Mouse (Mus musculus): ENCODE measurements around the gene St6galnac5. TPM values are rescaled to one million over a fixed set of nuclear protein-coding genes. Genes with fewer than 3 reads are reported as not detected.

The St6galnac5 gene
- polyA plus RNA-seq (2015; fragmentation: Nextera tagmentation; extraction: Ambion mirVana), result 18.5 and 23.1 TPM in 2 replicates

DNA sequence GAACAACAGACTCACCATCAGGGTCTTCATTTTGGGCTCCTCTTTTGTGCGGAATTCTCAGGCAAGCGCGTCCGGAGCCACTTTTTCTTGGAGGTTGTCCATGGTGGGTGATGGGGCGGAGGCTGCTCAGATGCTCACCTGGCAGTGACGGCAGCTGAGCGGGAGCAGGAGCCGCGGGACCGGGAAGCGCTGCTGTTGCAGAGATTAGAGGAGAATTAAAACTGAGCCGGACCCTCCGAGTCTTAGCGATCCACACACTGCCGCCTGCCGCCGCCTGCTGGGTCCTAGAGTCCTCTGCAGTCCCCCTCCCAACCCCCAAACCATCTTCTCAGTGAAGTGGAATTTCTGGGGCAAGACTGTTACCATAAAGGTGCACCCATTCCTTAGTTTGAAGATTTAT, at the start of gene St6galnac5:
Gene St6galnac5, minus strand, starts transcription at position 259 of the 400 bp plus-strand sequence.
- H3K27ac ChIP-seq (ENCODE audit: low read length), result no peak within 1 kb of the TSS; the same call in 1 of the 2 replicates
- peak within 1 kb of the TSS; percentile 94 for H3K4me2 ChIP-seq (ENCODE audit: low read length)
- no peaks in the 10 kb centered on the region for H3K36me3 ChIP-seq (ENCODE audit: control insufficient read depth, insufficient read depth)
- ATAC-seq, result peak; percentile 78
- WGBS, result under 1% methylated on average over 17 of the region's 17 CpGs
- H3K27me3 ChIP-seq (replicated peaks; ENCODE audit: control insufficient read depth, insufficient read depth, low read length), result peaks cover 4% of the 10 kb centered on the region
- peaks cover 26% of the 10 kb centered on the region for H3K4me1 ChIP-seq (replicated peaks; ENCODE audit: control insufficient read depth, insufficient read depth, low read length)
- peak within 1 kb of the TSS; percentile 62 for H3K9ac ChIP-seq (replicated peaks; ENCODE audit: low read depth, low read length)
- peak within 1 kb of the TSS; percentile 59 for H3K4me3 ChIP-seq (replicated peaks; ENCODE audit: low read length)
- no peaks in the 10 kb centered on the region for H3K9me3 ChIP-seq (ENCODE audit: control insufficient read depth, low read length)

GRCm38 (mm10) chr3:153030756-153031155, 48.7 kb upstream of the St6galnac5 start:
- H3K4me3 ChIP-seq (replicated peaks; ENCODE audit: low read length), result no peak overlapping the region
- H3K9ac ChIP-seq (replicated peaks; ENCODE audit: low read depth, low read length), result no peak overlapping the region
- no peaks in the 10 kb centered on the region for H3K27me3 ChIP-seq (replicated peaks; ENCODE audit: control insufficient read depth, insufficient read depth, low read length)
- H3K36me3 ChIP-seq (ENCODE audit: control insufficient read depth, insufficient read depth), result no peaks in the 10 kb centered on the region
- no peaks in the 10 kb centered on the region for H3K9me3 ChIP-seq (ENCODE audit: control insufficient read depth, low read length)
- no peaks in the 10 kb centered on the region for H3K4me1 ChIP-seq (replicated peaks; ENCODE audit: control insufficient read depth, insufficient read depth, low read length)
- ATAC-seq, result no peak
- no peak overlapping the region for H3K4me2 ChIP-seq (ENCODE audit: low read length)
- WGBS, result 93% methylated on average over 5 of the region's 5 CpGs
- H3K27ac ChIP-seq (ENCODE audit: low read length), result no peak overlapping the region

- 56% methylated on average over 11 of the region's 11 CpGs for WGBS
- Histone ChIP-seq H3K27me3 (replicated peaks; ENCODE audit: control insufficient read depth, insufficient read depth, low read length) (no peaks in the 10 kb centered on the region), H3K36me3 (ENCODE audit: control insufficient read depth, insufficient read depth) (no peaks in the 10 kb centered on the region), H3K4me3 (replicated peaks; ENCODE audit: low read length) (no peak overlapping the region), H3K27ac (ENCODE audit: low read length) (no peak overlapping the region), H3K4me2 (ENCODE audit: low read length) (no peak overlapping the region), H3K9ac (replicated peaks; ENCODE audit: low read depth, low read length) (no peak overlapping the region), H3K9me3 (ENCODE audit: control insufficient read depth, low read length) (no peaks in the 10 kb centered on the region), H3K4me1 (replicated peaks; ENCODE audit: control insufficient read depth, insufficient read depth, low read length) (0 out of 2 replicates have a peak, but pooled peaks cover 2% of the 10 kb centered on the region)
- ATAC-seq, result peak; percentile 31; the same call in 1 of the 2 replicates
Observed at GRCm38 (mm10) chr3:153024016-153024415, 42.0 kb upstream of the St6galnac5 start.

DNA sequence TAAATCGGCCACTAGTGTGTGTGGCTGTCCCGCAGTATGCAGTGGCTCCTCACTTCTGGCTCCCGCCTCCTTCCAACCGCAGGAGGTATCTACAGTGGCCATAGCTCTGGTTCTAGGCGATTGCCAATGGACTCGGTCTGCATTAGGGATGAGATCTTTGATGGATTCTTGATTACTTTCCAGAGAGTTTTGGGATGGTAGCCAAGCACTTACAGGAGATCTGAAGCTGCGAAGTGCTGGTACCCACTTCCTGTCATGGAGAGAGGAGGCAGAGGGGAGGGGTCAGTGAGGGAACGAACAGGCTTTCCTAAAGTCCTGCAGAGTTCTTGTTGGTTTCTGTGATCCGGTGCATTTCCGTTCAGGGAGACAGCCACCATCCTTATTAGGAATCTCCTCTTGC, 36.0 kb upstream of the St6galnac5 start:
- H3K4me1 ChIP-seq (replicated peaks; ENCODE audit: control insufficient read depth, insufficient read depth, low read length), result 0 out of 2 replicates have a peak, but pooled peaks cover 5% of the 10 kb centered on the region
- H3K9ac ChIP-seq (replicated peaks; ENCODE audit: low read depth, low read length), result no peak overlapping the region
- peak overlapping the region; percentile 11; the same call in 1 of the 2 replicates for H3K4me2 ChIP-seq (ENCODE audit: low read length)
- ATAC-seq, result peak; percentile 52; the same call in 1 of the 2 replicates
- 45% methylated on average over 10 of the region's 10 CpGs for WGBS
- no peaks in the 10 kb centered on the region for H3K27me3 ChIP-seq (replicated peaks; ENCODE audit: control insufficient read depth, insufficient read depth, low read length)
- H3K4me3 ChIP-seq (replicated peaks; ENCODE audit: low read length), result no peak overlapping the region
- H3K9me3 ChIP-seq (ENCODE audit: control insufficient read depth, low read length), result no peaks in the 10 kb centered on the region
- H3K36me3 ChIP-seq (ENCODE audit: control insufficient read depth, insufficient read depth), result no peaks in the 10 kb centered on the region
- H3K27ac ChIP-seq (ENCODE audit: low read length), result no peak overlapping the region

- no peaks in the 10 kb centered on the region for H3K36me3 ChIP-seq (ENCODE audit: control insufficient read depth, insufficient read depth)
- H3K27me3 ChIP-seq (replicated peaks; ENCODE audit: control insufficient read depth, insufficient read depth, low read length), result no peaks in the 10 kb centered on the region
- 76% methylated on average over 8 of the region's 8 CpGs for WGBS
- no peak overlapping the region for H3K4me2 ChIP-seq (ENCODE audit: low read length)
- no peak overlapping the region for H3K9ac ChIP-seq (replicated peaks; ENCODE audit: low read depth, low read length)
- ATAC-seq, result no peak
- H3K9me3 ChIP-seq (ENCODE audit: control insufficient read depth, low read length), result no peaks in the 10 kb centered on the region
- H3K4me3 ChIP-seq (replicated peaks; ENCODE audit: low read length), result no peak overlapping the region
- H3K4me1 ChIP-seq (replicated peaks; ENCODE audit: control insufficient read depth, insufficient read depth, low read length), result 0 out of 2 replicates have a peak, but pooled peaks cover 5% of the 10 kb centered on the region
- H3K27ac ChIP-seq (ENCODE audit: low read length), result no peak overlapping the region
Observed at GRCm38 (mm10) chr3:153016355-153016754, 34.3 kb upstream of the St6galnac5 start.

DNA sequence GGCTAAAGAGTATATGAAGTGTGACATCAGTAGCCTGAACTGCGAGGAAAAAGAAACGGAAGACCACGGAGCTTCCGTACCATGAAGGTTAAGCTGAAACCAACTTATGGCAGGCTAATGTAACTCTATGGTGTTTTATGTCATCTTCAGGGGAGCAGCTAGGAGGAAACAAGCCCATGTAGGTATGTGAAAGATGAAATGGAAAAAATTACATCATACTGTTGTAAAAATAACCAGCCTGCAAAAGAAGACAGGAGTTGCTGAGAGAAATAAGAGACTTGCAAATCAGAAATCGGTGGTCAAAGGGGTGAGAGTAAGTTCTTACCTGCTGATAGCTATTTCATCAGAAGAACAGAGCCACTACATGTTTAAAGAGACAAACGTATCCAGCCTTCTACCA, 24.8 kb upstream of the St6galnac5 start:
- WGBS, result 93% methylated on average over 6 of the region's 6 CpGs
- ATAC-seq, result no peak
- H3K36me3 ChIP-seq (ENCODE audit: control insufficient read depth, insufficient read depth), result no peaks in the 10 kb centered on the region
- no peak overlapping the region for H3K4me3 ChIP-seq (replicated peaks; ENCODE audit: low read length)
- H3K4me1 ChIP-seq (replicated peaks; ENCODE audit: control insufficient read depth, insufficient read depth, low read length), result no peaks in the 10 kb centered on the region
- no peaks in the 10 kb centered on the region for H3K9me3 ChIP-seq (ENCODE audit: control insufficient read depth, low read length)
- no peak overlapping the region for H3K27ac ChIP-seq (ENCODE audit: low read length)
- no peak overlapping the region for H3K9ac ChIP-seq (replicated peaks; ENCODE audit: low read depth, low read length)
- no peak overlapping the region for H3K4me2 ChIP-seq (ENCODE audit: low read length)
- H3K27me3 ChIP-seq (replicated peaks; ENCODE audit: control insufficient read depth, insufficient read depth, low read length), result no peaks in the 10 kb centered on the region

- Histone ChIP-seq H3K4me1 (replicated peaks; ENCODE audit: control insufficient read depth, insufficient read depth, low read length) (no peaks in the 10 kb centered on the region), H3K27me3 (replicated peaks; ENCODE audit: control insufficient read depth, insufficient read depth, low read length) (no peaks in the 10 kb centered on the region), H3K9ac (replicated peaks; ENCODE audit: low read depth, low read length) (no peak overlapping the region), H3K4me3 (replicated peaks; ENCODE audit: low read length) (no peak overlapping the region), H3K9me3 (ENCODE audit: control insufficient read depth, low read length) (no peaks in the 10 kb centered on the region), H3K4me2 (ENCODE audit: low read length) (no peak overlapping the region), H3K36me3 (ENCODE audit: control insufficient read depth, insufficient read depth) (no peaks in the 10 kb centered on the region), H3K27ac (ENCODE audit: low read length) (no peak overlapping the region)
- ATAC-seq, result no peak
- 55% methylated on average over 5 of the region's 5 CpGs for WGBS
Observed at GRCm38 (mm10) chr3:152998901-152999300, 16.9 kb upstream of the St6galnac5 start.

DNA sequence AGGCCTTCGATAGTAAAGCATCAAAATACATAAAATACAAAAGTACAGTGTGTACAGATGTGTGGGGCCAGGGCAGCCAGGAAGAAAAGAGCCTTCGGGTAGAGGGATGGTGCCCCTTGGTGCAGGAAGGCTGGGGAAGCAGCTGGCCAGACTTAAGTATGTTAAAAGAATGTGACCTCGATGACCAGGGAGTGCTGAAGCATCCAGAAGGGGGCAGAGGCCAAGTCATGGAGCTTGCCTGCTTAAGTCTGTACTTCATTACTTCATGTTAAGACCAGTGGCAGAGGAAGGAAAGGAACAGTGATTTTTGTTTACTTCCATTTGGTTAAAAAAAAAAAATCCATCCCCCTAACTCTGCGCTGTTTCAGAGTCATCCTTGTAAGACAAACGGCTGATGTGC, 16.1 kb upstream of the St6galnac5 start:
- Histone ChIP-seq H3K9ac (replicated peaks; ENCODE audit: low read depth, low read length) (no peak overlapping the region), H3K9me3 (ENCODE audit: control insufficient read depth, low read length) (no peaks in the 10 kb centered on the region), H3K27ac (ENCODE audit: low read length) (no peak overlapping the region), H3K4me3 (replicated peaks; ENCODE audit: low read length) (no peak overlapping the region), H3K27me3 (replicated peaks; ENCODE audit: control insufficient read depth, insufficient read depth, low read length) (no peaks in the 10 kb centered on the region), H3K4me2 (ENCODE audit: low read length) (no peak overlapping the region), H3K4me1 (replicated peaks; ENCODE audit: control insufficient read depth, insufficient read depth, low read length) (no peaks in the 10 kb centered on the region), H3K36me3 (ENCODE audit: control insufficient read depth, insufficient read depth) (no peaks in the 10 kb centered on the region)
- ATAC-seq, result no peak
- WGBS, result 57% methylated on average over 5 of the region's 5 CpGs

DNA sequence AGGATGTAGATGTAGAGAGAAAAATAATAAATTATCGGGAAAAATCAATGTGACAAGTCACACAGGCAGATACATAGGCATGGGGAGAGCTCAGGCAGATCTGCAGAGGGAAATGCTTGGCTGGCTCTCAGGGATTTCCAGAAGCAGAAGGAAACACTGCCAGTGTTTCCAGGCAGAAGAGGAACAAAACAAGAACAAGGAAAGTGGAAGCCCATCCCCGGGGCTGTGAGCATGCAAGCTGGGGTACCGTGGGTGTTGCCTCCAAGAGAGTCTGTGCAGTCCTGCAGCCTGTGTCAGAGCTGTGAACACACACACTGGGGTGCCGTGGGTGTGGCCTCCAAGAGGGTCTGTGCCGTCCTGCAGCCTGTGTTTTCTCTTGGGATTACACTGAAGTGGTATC, 11.6 kb upstream of the St6galnac5 start:
- Histone ChIP-seq H3K27me3 (replicated peaks; ENCODE audit: control insufficient read depth, insufficient read depth, low read length) (no peaks in the 10 kb centered on the region), H3K4me3 (replicated peaks; ENCODE audit: low read length) (no peak overlapping the region), H3K9ac (replicated peaks; ENCODE audit: low read depth, low read length) (no peak overlapping the region), H3K36me3 (ENCODE audit: control insufficient read depth, insufficient read depth) (no peaks in the 10 kb centered on the region), H3K9me3 (ENCODE audit: control insufficient read depth, low read length) (no peaks in the 10 kb centered on the region), H3K27ac (ENCODE audit: low read length) (no peak overlapping the region), H3K4me2 (ENCODE audit: low read length) (no peak overlapping the region), H3K4me1 (replicated peaks; ENCODE audit: control insufficient read depth, insufficient read depth, low read length) (no peaks in the 10 kb centered on the region)
- no peak for ATAC-seq
- 63% methylated on average over 5 of the region's 5 CpGs for WGBS

GRCm38 (mm10) chr3:152990787-152991186, 8.7 kb upstream of the St6galnac5 start:
- Histone ChIP-seq H3K4me3 (replicated peaks; ENCODE audit: low read length) (no peak overlapping the region), H3K27ac (ENCODE audit: low read length) (no peak overlapping the region), H3K9ac (replicated peaks; ENCODE audit: low read depth, low read length) (no peak overlapping the region), H3K27me3 (replicated peaks; ENCODE audit: control insufficient read depth, insufficient read depth, low read length) (no peaks in the 10 kb centered on the region), H3K9me3 (ENCODE audit: control insufficient read depth, low read length) (no peaks in the 10 kb centered on the region), H3K4me1 (replicated peaks; ENCODE audit: control insufficient read depth, insufficient read depth, low read length) (no peaks in the 10 kb centered on the region), H3K4me2 (ENCODE audit: low read length) (no peak overlapping the region), H3K36me3 (ENCODE audit: control insufficient read depth, insufficient read depth) (no peaks in the 10 kb centered on the region)
- ATAC-seq, result no peak; the same call in 1 of the 2 replicates
- WGBS, result 86% methylated on average over 2 of the region's 2 CpGs
